Mouse (Mus musculus): Measurements from ENCODE around the gene Slc6a11. TPM values are rescaled to one million over a fixed set of nuclear protein-coding genes. Genes with fewer than 3 reads are reported as not detected.
A peak's percentile ranks its signal among the peaks of the same experiment; 100 is the strongest.

The Slc6a11 gene
- polyA plus RNA-seq, 1 experiment from 2014 or later, result 0.92 TPM

DNA sequence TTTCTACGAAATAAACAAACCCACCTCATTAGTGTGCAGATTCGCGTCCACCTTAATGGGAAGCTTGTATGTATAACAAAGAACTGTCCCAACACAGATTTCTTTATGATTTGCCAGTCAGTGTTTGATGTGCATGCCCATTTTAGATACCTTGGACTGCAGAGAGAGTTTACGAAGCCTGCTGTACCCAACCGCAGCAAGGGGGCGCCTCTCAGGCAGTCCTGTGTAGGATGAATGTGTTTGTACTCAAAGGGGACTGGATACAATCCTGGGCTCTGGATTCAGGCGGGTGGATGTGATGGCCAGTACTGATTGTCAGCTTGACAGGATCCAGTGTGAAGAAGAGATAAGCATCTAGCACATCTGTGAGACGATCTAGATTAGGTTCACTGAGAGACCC lies 144.8 kb downstream of the Slc6a11 start:
- Histone ChIP-seq H3K9ac (ENCODE audit: low read length) (no peak overlapping the region), H3K9me3 (ENCODE audit: control insufficient read depth, low read length) (no peaks in the 10 kb centered on the region), H3K4me1 (replicated peaks; ENCODE audit: control insufficient read depth, insufficient read depth, low read length) (peaks cover 3% of the 10 kb centered on the region; the same call in 1 of the 2 replicates), H3K36me3 (ENCODE audit: control insufficient read depth, insufficient read depth, low read length) (no peaks in the 10 kb centered on the region), H3K4me2 (ENCODE audit: low read depth, low read length, severe bottlenecking) (no peak overlapping the region), H3K4me3 (ENCODE audit: low read depth, low read length) (no peak overlapping the region), H3K27ac (ENCODE audit: low read depth, low read length) (no peak overlapping the region), H3K27me3 (ENCODE audit: control insufficient read depth, insufficient read depth, low read length) (no peaks in the 10 kb centered on the region; the same call in none of the 2 replicates)
- DNase-seq (ENCODE audit: low spot score) (no peak), ATAC-seq (replicated peaks; ENCODE audit: low FRiP score) (no peak)
- 55% methylated on average over 8 of the region's 8 CpGs for WGBS

DNA sequence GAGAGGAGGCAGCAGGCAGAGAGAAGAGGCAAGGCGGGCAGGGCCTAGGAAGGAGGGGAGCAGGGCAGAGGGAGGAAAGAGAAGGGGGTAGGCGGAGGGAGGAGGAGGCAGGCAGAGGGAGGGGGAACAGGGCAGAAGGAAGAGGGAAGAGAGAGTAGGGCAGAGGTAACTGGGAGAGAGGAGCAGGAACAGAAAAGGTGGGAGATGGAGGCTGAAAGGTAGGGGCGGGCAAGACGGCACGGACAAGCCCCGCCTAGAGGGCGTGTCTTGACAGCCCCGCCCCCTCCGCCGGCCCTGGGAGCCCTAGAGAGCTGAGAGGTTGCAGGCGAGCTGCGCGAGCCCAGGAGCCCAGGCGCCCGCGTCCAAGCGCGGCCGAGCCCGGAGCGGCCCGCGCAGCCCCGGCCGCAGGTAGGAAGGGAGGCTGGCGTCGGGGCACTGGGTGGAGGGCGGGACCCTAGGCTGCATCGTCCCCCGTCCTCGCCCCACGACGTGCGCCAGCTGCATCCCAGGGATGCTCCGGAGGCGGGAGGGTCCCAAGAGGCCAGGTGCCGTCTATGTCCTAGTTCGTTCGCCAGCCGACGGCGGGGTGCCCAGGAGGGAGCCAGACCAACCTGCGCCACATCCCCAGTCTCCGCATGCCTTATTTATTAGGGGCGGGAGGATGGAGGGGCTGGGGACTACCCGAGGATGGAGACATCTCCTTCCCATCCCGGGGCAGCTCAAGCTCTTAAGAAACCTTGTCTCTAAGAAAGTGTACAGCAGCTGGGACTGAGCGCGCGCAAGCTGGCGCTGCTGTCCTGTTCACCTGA lies 151.6 kb downstream of the Slc6a11 start, which contains the start of gene Slc6a1:
Gene Slc6a1, plus strand, starts transcription at position 167 of the 809 bp plus-strand sequence.
- WGBS, result 1% methylated on average over 51 of the region's 51 CpGs
- no peak within 1 kb of the TSS for H3K27ac ChIP-seq (ENCODE audit: low read depth, low read length)
- H3K36me3 ChIP-seq (ENCODE audit: control insufficient read depth, insufficient read depth, low read length), result no peaks in the 10 kb centered on the region
- H3K4me2 ChIP-seq (ENCODE audit: low read depth, low read length, severe bottlenecking), result peak within 1 kb of the TSS; percentile 64
- DNase-seq (ENCODE audit: low spot score), result peak; percentile 89
- peak within 1 kb of the TSS; percentile 44 for H3K4me3 ChIP-seq (ENCODE audit: low read depth, low read length)
- no peaks in the 10 kb centered on the region for H3K9me3 ChIP-seq (ENCODE audit: control insufficient read depth, low read length)
- H3K9ac ChIP-seq (ENCODE audit: low read length), result peak within 1 kb of the TSS; percentile 65
- ATAC-seq (replicated peaks; ENCODE audit: low FRiP score), result peak; percentile 92
- peaks cover 7% of the 10 kb centered on the region; the same call in 1 of the 2 replicates for H3K4me1 ChIP-seq (replicated peaks; ENCODE audit: control insufficient read depth, insufficient read depth, low read length)
- peaks cover 16% of the 10 kb centered on the region for H3K27me3 ChIP-seq (ENCODE audit: control insufficient read depth, insufficient read depth, low read length)

DNA sequence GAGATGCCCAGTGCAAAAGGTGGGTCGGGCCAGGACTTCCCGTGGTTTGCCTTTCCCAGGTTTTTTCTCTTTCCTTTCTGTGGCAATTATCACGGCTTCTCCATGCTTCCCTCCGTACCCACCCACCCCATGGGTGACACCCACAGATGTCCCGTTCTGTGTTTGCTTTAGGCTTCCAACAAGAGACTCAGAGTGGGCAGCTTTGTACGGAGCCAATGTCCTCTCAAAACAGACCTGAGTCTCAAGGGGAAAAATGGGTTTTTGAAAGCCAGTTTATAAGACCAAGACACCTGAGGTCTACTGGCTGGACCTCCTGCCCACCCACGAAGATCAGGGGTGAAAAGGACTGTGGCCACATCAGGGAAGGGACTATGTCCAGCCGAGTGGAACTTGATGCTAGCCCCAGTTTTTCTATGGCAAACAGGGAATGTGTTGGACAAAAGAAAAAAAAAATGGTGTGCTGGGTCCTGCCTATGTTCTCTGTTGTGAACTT lies 152.3 kb downstream of the Slc6a11 start:
- ATAC-seq (replicated peaks; ENCODE audit: low FRiP score) (no peak), DNase-seq (ENCODE audit: low spot score) (no peak)
- peaks cover 16% of the 10 kb centered on the region for H3K27me3 ChIP-seq (ENCODE audit: control insufficient read depth, insufficient read depth, low read length)
- peaks cover 7% of the 10 kb centered on the region; the same call in 1 of the 2 replicates for H3K4me1 ChIP-seq (replicated peaks; ENCODE audit: control insufficient read depth, insufficient read depth, low read length)
- H3K4me2 ChIP-seq (ENCODE audit: low read depth, low read length, severe bottlenecking), result peak overlapping the region; percentile 64
- peak overlapping the region; percentile 65 for H3K9ac ChIP-seq (ENCODE audit: low read length)
- WGBS, result 10% methylated on average over 8 of the region's 8 CpGs
- H3K36me3 ChIP-seq (ENCODE audit: control insufficient read depth, insufficient read depth, low read length), result no peaks in the 10 kb centered on the region
- H3K27ac ChIP-seq (ENCODE audit: low read depth, low read length), result no peak overlapping the region
- H3K9me3 ChIP-seq (ENCODE audit: control insufficient read depth, low read length), result no peaks in the 10 kb centered on the region
- peak overlapping the region; percentile 44 for H3K4me3 ChIP-seq (ENCODE audit: low read depth, low read length)

DNA sequence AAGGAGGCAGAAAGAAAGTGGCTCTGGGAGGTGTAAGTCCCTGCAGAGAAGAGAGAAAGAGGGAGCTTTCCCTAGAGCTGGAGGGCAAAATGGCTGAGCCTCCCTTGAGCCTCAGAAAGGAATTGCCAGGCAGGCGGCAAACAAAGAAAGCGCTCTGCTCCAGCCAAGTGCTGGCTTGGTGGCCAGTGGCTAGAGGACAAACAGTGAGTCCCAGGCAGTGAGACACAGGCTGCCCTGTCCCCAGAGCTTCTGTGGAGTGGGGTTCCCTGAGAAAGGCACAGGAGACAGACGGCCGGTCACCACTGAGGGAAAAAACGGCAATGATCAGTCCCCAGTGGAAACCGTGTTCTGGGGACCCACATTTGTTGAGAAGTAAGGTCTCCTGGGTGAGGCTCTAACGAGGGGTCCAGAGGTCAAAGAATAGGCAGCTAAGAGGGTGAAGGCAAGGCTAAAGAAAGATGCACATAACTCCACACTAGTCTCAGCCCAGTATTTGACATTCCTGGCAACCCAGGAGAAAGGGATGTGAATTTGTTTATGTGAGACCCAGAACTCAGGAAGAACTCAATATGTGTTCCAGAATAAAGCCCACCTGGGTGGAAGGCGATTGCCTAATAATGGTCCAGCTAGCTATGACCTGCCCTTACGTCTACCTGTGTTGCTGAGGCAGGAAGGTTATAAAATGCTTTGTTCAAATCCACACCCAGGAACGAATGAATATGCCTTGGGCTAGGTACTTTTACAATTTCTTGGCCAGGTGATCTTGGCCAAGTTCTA lies 153.1 kb downstream of the Slc6a11 start:
- no peak for ATAC-seq (replicated peaks; ENCODE audit: low FRiP score)
- Histone ChIP-seq H3K27me3 (ENCODE audit: control insufficient read depth, insufficient read depth, low read length) (peaks cover 16% of the 10 kb centered on the region), H3K9ac (ENCODE audit: low read length) (peak overlapping the region; percentile 65), H3K27ac (ENCODE audit: low read depth, low read length) (no peak overlapping the region), H3K4me2 (ENCODE audit: low read depth, low read length, severe bottlenecking) (peak overlapping the region; percentile 64; the same call in 1 of the 2 replicates), H3K4me1 (replicated peaks; ENCODE audit: control insufficient read depth, insufficient read depth, low read length) (peaks cover 7% of the 10 kb centered on the region; the same call in 1 of the 2 replicates), H3K9me3 (ENCODE audit: control insufficient read depth, low read length) (no peaks in the 10 kb centered on the region), H3K36me3 (ENCODE audit: control insufficient read depth, insufficient read depth, low read length) (no peaks in the 10 kb centered on the region), H3K4me3 (ENCODE audit: low read depth, low read length) (peak overlapping the region; percentile 44)
- 38% methylated on average over 10 of the region's 10 CpGs for WGBS
- DNase-seq (ENCODE audit: low spot score), result no peak

DNA sequence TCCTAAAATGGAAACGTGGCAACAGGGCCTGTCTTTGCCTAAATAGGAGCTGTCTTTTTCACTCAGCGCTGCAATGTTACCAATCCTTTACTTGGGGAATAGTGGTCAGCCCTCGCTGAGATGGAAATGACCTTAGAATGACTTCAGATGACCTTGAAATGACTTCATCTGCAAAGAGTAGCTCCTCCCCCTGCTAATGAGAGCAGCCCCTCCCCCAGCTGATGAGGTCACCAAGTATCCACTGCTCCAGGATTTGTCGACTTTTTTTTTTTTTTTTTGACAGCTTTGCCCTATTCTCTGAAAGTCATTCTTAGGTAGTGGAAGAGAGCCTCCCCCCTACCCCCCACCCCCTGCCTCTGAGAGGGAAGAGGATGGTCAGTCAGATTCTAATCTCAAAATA lies 154.4 kb downstream of the Slc6a11 start:
- no peaks in the 10 kb centered on the region for H3K9me3 ChIP-seq (ENCODE audit: control insufficient read depth, low read length)
- H3K4me1 ChIP-seq (replicated peaks; ENCODE audit: control insufficient read depth, insufficient read depth, low read length), result peaks cover 17% of the 10 kb centered on the region; the same call in 1 of the 2 replicates
- H3K4me2 ChIP-seq (ENCODE audit: low read depth, low read length, severe bottlenecking), result no peak overlapping the region
- H3K27ac ChIP-seq (ENCODE audit: low read depth, low read length), result no peak overlapping the region
- H3K36me3 ChIP-seq (ENCODE audit: control insufficient read depth, insufficient read depth, low read length), result no peaks in the 10 kb centered on the region
- H3K27me3 ChIP-seq (ENCODE audit: control insufficient read depth, insufficient read depth, low read length), result peaks cover 16% of the 10 kb centered on the region
- H3K4me3 ChIP-seq (ENCODE audit: low read depth, low read length), result no peak overlapping the region
- ATAC-seq (replicated peaks; ENCODE audit: low FRiP score), result no peak
- no peak for DNase-seq (ENCODE audit: low spot score)
- H3K9ac ChIP-seq (ENCODE audit: low read length), result no peak overlapping the region
- WGBS, result 49% methylated on average over 4 of the region's 4 CpGs

DNA sequence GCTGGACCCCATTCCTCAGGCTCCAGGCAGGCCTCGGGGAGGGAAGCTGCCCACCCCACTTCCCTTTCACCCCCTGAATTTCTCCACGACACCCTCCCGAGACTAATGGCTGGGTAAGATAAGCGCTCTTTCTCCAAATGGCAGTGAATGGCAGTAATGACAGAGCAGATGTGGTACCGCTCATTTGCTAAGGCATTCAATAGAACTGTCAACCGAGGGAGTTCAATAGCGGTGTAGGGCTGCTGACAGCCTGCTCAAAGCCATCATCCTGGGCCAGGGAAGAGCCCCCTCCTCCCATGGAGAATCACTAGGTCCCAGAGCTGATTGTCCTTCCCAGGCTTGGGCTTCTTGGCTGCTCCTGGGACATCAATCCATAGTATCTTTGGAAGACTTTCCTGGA lies 158.1 kb downstream of the Slc6a11 start:
- WGBS, result 31% methylated on average over 7 of the region's 7 CpGs
- DNase-seq (ENCODE audit: low spot score), result peak; percentile 57
- Histone ChIP-seq H3K36me3 (ENCODE audit: control insufficient read depth, insufficient read depth, low read length) (no peaks in the 10 kb centered on the region), H3K27me3 (ENCODE audit: control insufficient read depth, insufficient read depth, low read length) (no peaks in the 10 kb centered on the region; the same call in 1 of the 2 replicates), H3K9me3 (ENCODE audit: control insufficient read depth, low read length) (no peaks in the 10 kb centered on the region), H3K9ac (ENCODE audit: low read length) (peak overlapping the region; percentile 9; the same call in 1 of the 2 replicates), H3K4me1 (replicated peaks; ENCODE audit: control insufficient read depth, insufficient read depth, low read length) (peaks cover 22% of the 10 kb centered on the region; the same call in 1 of the 2 replicates), H3K27ac (ENCODE audit: low read depth, low read length) (peak overlapping the region; percentile 28; the same call in 1 of the 2 replicates), H3K4me3 (ENCODE audit: low read depth, low read length) (no peak overlapping the region), H3K4me2 (ENCODE audit: low read depth, low read length, severe bottlenecking) (no peak overlapping the region)
- peak; percentile 63; the same call in 1 of the 2 replicates for ATAC-seq (replicated peaks; ENCODE audit: low FRiP score)

DNA sequence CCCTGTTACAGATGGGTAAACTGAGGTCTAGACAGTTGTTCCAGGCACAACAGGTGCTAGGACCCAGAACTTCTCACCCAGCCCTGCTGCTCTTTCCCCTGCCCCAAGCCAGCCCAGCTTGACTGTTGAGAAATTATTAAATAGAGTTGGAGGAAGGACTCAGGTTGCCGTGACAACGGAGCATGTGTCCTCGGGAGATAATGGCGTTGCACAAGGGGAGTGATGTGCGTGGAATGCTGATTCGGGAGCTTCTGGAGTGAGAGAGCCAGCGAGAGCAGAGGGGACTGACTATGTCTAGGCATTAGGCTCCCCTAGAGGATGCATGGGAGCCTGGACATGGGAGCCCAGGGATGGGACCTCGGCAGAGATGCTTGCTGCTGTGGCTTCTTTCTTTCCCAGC lies 159.1 kb downstream of the Slc6a11 start:
- DNase-seq (ENCODE audit: low spot score), result peak; percentile 83
- H3K4me2 ChIP-seq (ENCODE audit: low read depth, low read length, severe bottlenecking), result 0 out of 2 replicates have a peak overlapping the region, but pooled peaks have one; percentile 12
- peak overlapping the region; percentile 33; the same call in 1 of the 2 replicates for H3K27ac ChIP-seq (ENCODE audit: low read depth, low read length)
- no peak overlapping the region for H3K4me3 ChIP-seq (ENCODE audit: low read depth, low read length)
- H3K27me3 ChIP-seq (ENCODE audit: control insufficient read depth, insufficient read depth, low read length), result no peaks in the 10 kb centered on the region
- H3K9ac ChIP-seq (ENCODE audit: low read length), result peak overlapping the region; percentile 31
- no peaks in the 10 kb centered on the region for H3K36me3 ChIP-seq (ENCODE audit: control insufficient read depth, insufficient read depth, low read length)
- 23% methylated on average over 8 of the region's 8 CpGs for WGBS
- no peaks in the 10 kb centered on the region for H3K9me3 ChIP-seq (ENCODE audit: control insufficient read depth, low read length)
- peaks cover 22% of the 10 kb centered on the region; the same call in 1 of the 2 replicates for H3K4me1 ChIP-seq (replicated peaks; ENCODE audit: control insufficient read depth, insufficient read depth, low read length)
- ATAC-seq (replicated peaks; ENCODE audit: low FRiP score), result peak; percentile 81

DNA sequence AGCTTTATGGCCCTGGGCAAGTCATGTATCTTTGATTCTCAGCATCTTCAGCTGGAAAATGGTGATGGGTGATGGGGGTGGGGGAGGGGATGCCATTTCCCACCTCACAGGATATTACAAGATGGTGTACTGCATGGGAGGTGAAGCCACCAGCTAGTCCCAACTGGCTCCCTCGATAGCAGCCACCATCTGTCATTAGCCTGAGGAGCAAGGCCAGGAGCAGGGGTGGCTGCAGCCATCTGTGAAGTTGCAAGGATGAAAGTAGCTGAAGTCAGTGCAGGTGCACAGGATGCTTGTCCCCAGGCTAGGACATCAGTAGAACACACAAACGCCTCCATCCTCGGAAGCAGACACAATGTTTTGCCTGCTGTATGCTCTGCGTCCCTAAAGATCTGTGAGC lies 159.9 kb downstream of the Slc6a11 start:
- ATAC-seq (replicated peaks; ENCODE audit: low FRiP score) (peak; percentile 32; the same call in 1 of the 2 replicates), DNase-seq (ENCODE audit: low spot score) (no peak)
- no peak overlapping the region for H3K4me2 ChIP-seq (ENCODE audit: low read depth, low read length, severe bottlenecking)
- H3K4me1 ChIP-seq (replicated peaks; ENCODE audit: control insufficient read depth, insufficient read depth, low read length), result peaks cover 22% of the 10 kb centered on the region; the same call in 1 of the 2 replicates
- no peaks in the 10 kb centered on the region for H3K36me3 ChIP-seq (ENCODE audit: control insufficient read depth, insufficient read depth, low read length)
- H3K27me3 ChIP-seq (ENCODE audit: control insufficient read depth, insufficient read depth, low read length), result no peaks in the 10 kb centered on the region
- H3K9me3 ChIP-seq (ENCODE audit: control insufficient read depth, low read length), result no peaks in the 10 kb centered on the region
- H3K4me3 ChIP-seq (ENCODE audit: low read depth, low read length), result no peak overlapping the region
- H3K9ac ChIP-seq (ENCODE audit: low read length), result peak overlapping the region; percentile 31; the same call in 1 of the 2 replicates
- H3K27ac ChIP-seq (ENCODE audit: low read depth, low read length), result peak overlapping the region; percentile 33; the same call in 1 of the 2 replicates
- 74% methylated on average over 4 of the region's 4 CpGs for WGBS
